Mouse (Mus musculus) c-Kit-positive CD71-positive TER-119-positive erythroid progenitor cells, embryonic 14.5 days (primary cell): ENCODE data around the gene Fam178b.

Source experiments
- DNase-seq: peaks from one replicate; pipeline ENCODE4 v3.0.0-alpha.2; 2013; ENCODE audit warnings: low spot score

The Fam178b gene

GRCm38 (mm10) chr1:36522210-36522609 lies 160.8 kb downstream of the Fam178b start:
- no peak for DNase-seq

- DNase-seq = no peak
Observed at GRCm38 (mm10) chr1:36519626-36520025, 163.4 kb downstream of the Fam178b start.

GRCm38 (mm10) chr1:36518259-36518658 lies 164.7 kb downstream of the Fam178b start:
- DNase-seq = no peak

GRCm38 (mm10) chr1:36513718-36514117 lies 169.3 kb downstream of the Fam178b start:
- DNase-seq = no peak

GRCm38 (mm10) chr1:36513310-36513709 lies 169.7 kb downstream of the Fam178b start:
- no peak for DNase-seq

GRCm38 (mm10) chr1:36512966-36513280 lies 170.1 kb downstream of the Fam178b start:
- no peak for DNase-seq
